Mouse (Mus musculus) lung, embryonic 16.5 days (tissue): ENCODE measurements at regions not wholly inside any gene's neighbourhood (a gene's known extent, or its start where the extent isn't known, plus 50 kb on each side); places are given as distances from the start of the nearest gene placed in this dataset.

Experiments used
- ATAC-seq: fragments of 200-750 bp; cut with Nextera tagmentation; 2 replicates; pipeline ENCODE4 v1.8.0; 2017; ENCODE audit warnings: low read depth, mild to moderate bottlenecking, moderate library complexity
- H3K27ac ChIP-seq: fragments of 300-500 bp; sonication (generic); 2 replicates; pipeline ENCODE4 v1.5.1; 2014; ENCODE audit warnings: mild to moderate bottlenecking, control low read depth, low read length
- H3K27me3 ChIP-seq: fragments of 300-500 bp; sonication (generic); 2 replicates; pipeline ENCODE4 v1.6.1; 2014; ENCODE audit warnings: low read depth, low read length, mixed read lengths; ENCODE audit not compliant: control insufficient read depth, insufficient read depth
- H3K36me3 ChIP-seq: fragments of 300-500 bp; sonication (generic); 2 replicates; pipeline ENCODE4 v1.6.1; 2014; ENCODE audit warnings: low read length; ENCODE audit not compliant: control insufficient read depth, insufficient read depth
- H3K4me1 ChIP-seq: fragments of 300-500 bp; sonication (generic); replicated peaks from 2 replicates; pipeline ENCODE4 v1.6.1; 2014; ENCODE audit warnings: low read length, mixed read lengths; ENCODE audit not compliant: control insufficient read depth, insufficient read depth
- H3K4me2 ChIP-seq: fragments of 300-500 bp; sonication (generic); 2 replicates; pipeline ENCODE4 v1.6.1; 2014; ENCODE audit warnings: low read depth, low read length, control low read depth
- H3K4me3 ChIP-seq: fragments of 300-500 bp; sonication (generic); 2 replicates; pipeline ENCODE4 v1.5.1; 2014; ENCODE audit warnings: mild to moderate bottlenecking, low read length, control low read depth
- H3K9ac ChIP-seq: fragments of 300-500 bp; sonication (generic); 2 replicates; pipeline ENCODE4 v1.6.1; 2014; ENCODE audit warnings: low read length, control low read depth
- H3K9me3 ChIP-seq: fragments of 300-500 bp; sonication (generic); 2 replicates; pipeline ENCODE4 v1.6.1; 2016; ENCODE audit warnings: low read length; ENCODE audit not compliant: control insufficient read depth
- WGBS: fragments of 180-500 bp; shearing (Covaris S2); extraction: QIAGEN DNeasy Blood & Tissue Kit; methylation state at CpG from one replicate; pipeline ENCODE4 v1.1.7; 2014; 5-methylcytosine and 5-hydroxymethylcytosine counted together

GRCm38 (mm10) chr2:159168553-159169064 lies 374.0 kb downstream of the Dhx35 start:
- peak; percentile 81 for ATAC-seq
- 56% methylated on average over 7 of the region's 7 CpGs for WGBS
- Histone ChIP-seq H3K9me3 (no peaks in the 10 kb centered on the region), H3K4me2 (no peak overlapping the region), H3K27ac (peak overlapping the region; percentile 49; the same call in 1 of the 2 replicates), H3K36me3 (no peaks in the 10 kb centered on the region), H3K4me3 (no peak overlapping the region), H3K27me3 (no peaks in the 10 kb centered on the region), H3K9ac (no peak overlapping the region), H3K4me1 (no peaks in the 10 kb centered on the region)

DNA sequence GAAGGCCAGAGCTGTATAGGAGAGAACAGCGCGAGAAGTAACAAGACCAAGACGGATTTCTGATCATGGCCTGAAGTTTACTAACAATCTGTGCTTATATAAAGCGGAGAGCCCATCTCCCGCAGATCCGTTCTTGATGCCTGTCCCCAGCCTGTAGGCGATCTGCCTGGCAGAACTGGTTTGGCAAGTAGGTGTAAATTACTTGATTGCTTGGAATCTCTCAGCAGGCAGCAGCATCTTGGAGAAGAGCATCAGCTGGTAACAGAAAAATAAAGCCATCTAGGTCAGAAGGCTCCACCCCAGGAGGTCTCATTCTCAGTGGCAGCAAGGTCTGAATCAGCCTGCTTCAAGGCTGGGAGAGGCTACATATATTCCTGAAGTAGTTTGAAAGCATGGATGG lies 401.5 kb downstream of the Dhx35 start:
- Histone ChIP-seq H3K9me3 (peaks cover 4% of the 10 kb centered on the region; the same call in 1 of the 2 replicates), H3K27me3 (no peaks in the 10 kb centered on the region), H3K4me3 (no peak overlapping the region), H3K27ac (no peak overlapping the region), H3K4me1 (no peaks in the 10 kb centered on the region), H3K36me3 (no peaks in the 10 kb centered on the region), H3K9ac (no peak overlapping the region), H3K4me2 (no peak overlapping the region)
- no peak for ATAC-seq
- WGBS, result 32% methylated on average over 7 of the region's 7 CpGs

- no peaks in the 10 kb centered on the region for H3K9me3 ChIP-seq
- ATAC-seq, result no peak
- no peaks in the 10 kb centered on the region for H3K36me3 ChIP-seq
- no peak overlapping the region for H3K4me3 ChIP-seq
- no peaks in the 10 kb centered on the region for H3K27me3 ChIP-seq
- WGBS, result 38% methylated on average over 2 of the region's 2 CpGs
- H3K9ac ChIP-seq, result no peak overlapping the region
- no peak overlapping the region for H3K27ac ChIP-seq
- H3K4me1 ChIP-seq, result no peaks in the 10 kb centered on the region
- H3K4me2 ChIP-seq, result no peak overlapping the region
These were observed 437.7 kb downstream of the Dhx35 start for GRCm38 (mm10) chr2:159232266-159232665.

- no peak overlapping the region for H3K4me3 ChIP-seq
- no peaks in the 10 kb centered on the region for H3K36me3 ChIP-seq
- no peaks in the 10 kb centered on the region for H3K27me3 ChIP-seq
- no peaks in the 10 kb centered on the region for H3K4me1 ChIP-seq
- H3K27ac ChIP-seq, result no peak overlapping the region
- ATAC-seq, result no peak
- H3K4me2 ChIP-seq, result no peak overlapping the region
- no peak overlapping the region for H3K9ac ChIP-seq
- 25% methylated on average over 6 of the region's 6 CpGs for WGBS
- H3K9me3 ChIP-seq, result no peaks in the 10 kb centered on the region
These were observed 440.4 kb downstream of the Dhx35 start for GRCm38 (mm10) chr2:159235000-159235399.

- 87% methylated on average over 6 of the region's 6 CpGs for WGBS
These were observed 455.5 kb downstream of the Dhx35 start for GRCm38 (mm10) chr2:159250065-159250464.

DNA sequence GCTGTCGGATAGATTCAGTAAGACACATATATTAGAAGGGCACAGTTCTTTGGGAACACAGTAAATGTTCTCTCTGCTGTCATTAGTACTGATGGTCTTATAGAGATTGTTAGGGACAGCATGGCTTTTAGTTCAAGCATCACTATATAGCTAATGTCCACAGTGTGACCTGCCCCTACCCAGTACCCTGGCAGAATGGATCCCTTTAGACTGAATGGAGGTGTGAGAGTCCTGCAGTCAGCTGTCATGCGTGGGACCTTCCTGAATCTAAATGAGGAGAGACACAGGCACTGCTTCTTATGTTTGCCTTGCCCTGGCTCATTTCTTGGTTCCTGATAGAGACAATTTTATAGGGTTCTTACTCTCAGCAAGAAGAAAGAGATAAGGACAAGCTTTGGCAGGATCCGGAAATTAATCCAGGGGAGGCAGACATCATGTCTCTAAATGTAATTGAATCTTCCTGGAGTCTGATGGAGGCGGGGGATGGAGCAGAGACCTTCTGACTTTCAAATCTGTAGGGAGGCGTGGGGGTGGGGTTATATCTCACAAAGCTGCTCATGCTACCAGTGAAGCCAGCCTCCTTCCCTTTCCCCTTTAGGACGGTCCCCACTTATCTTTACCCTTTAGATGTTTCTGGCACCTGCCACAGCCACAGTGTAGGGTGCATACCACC lies 456.5 kb downstream of the Dhx35 start:
- Histone ChIP-seq H3K9me3 (no peaks in the 10 kb centered on the region), H3K4me3 (no peak overlapping the region), H3K36me3 (no peaks in the 10 kb centered on the region), H3K4me2 (no peak overlapping the region), H3K9ac (no peak overlapping the region), H3K27me3 (no peaks in the 10 kb centered on the region), H3K4me1 (no peaks in the 10 kb centered on the region), H3K27ac (no peak overlapping the region)
- WGBS, result 58% methylated on average over 6 of the region's 6 CpGs
- no peak for ATAC-seq

More at GRCm38 (mm10) chr2:159250065-159250464, 455.5 kb downstream of the Dhx35 start:
- H3K36me3 ChIP-seq, result no peaks in the 10 kb centered on the region
- no peak for ATAC-seq
- no peaks in the 10 kb centered on the region for H3K27me3 ChIP-seq
- H3K9me3 ChIP-seq, result no peaks in the 10 kb centered on the region
- H3K27ac ChIP-seq, result no peak overlapping the region
- no peak overlapping the region for H3K9ac ChIP-seq
- H3K4me3 ChIP-seq, result no peak overlapping the region
- H3K4me2 ChIP-seq, result no peak overlapping the region
- H3K4me1 ChIP-seq, result no peaks in the 10 kb centered on the region

DNA sequence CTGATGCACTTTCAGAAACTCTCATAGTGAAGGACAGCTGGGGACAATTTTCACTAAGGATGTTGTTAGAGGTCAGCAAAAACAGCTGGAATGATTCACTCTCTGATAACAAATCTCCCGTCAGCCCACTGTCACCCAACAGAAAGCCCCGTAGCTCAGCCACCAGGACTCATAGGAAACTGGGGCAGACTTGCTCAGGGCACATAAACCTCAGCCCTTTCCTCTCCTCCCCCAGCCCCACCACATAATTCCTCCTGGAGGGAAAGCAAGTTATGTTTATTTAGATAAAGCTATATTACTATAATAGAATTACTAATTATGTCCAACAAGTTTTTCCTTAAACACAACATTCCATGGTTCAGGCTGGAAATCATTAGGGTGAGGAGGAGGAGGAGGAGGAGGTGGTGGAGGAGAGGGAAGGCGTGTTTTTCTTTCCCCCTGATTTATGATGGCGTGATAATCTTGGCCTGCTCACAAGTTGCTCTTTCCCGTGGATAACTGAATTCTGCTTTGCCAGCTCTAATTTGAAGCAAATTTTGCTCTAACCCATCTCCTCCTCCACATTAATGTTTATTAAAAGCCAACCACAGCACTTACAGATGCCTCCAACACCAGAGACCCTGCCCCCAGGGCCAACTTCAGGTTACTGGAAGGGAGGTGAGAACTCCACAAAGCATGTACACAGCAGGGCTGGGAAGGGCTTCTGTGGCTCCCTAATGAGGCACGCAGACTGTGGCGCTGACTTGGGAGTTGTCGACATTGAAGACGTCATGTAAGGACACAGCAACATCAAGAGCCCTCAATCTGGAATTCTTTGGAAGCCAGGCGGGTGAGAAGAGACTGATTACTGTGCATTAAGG lies 475.8 kb downstream of the Dhx35 start:
- H3K36me3 ChIP-seq, result no peaks in the 10 kb centered on the region
- peak; percentile 79 for ATAC-seq
- peaks cover 6% of the 10 kb centered on the region for H3K4me1 ChIP-seq
- no peaks in the 10 kb centered on the region for H3K9me3 ChIP-seq
- no peak overlapping the region for H3K9ac ChIP-seq
- H3K27me3 ChIP-seq, result no peaks in the 10 kb centered on the region
- H3K4me2 ChIP-seq, result no peak overlapping the region
- WGBS, result 40% methylated on average over 10 of the region's 10 CpGs
- no peak overlapping the region for H3K27ac ChIP-seq
- no peak overlapping the region for H3K4me3 ChIP-seq

GRCm38 (mm10) chr2:159278896-159279295 lies 484.3 kb downstream of the Dhx35 start:
- ATAC-seq, result no peak
- Histone ChIP-seq H3K4me2 (no peak overlapping the region), H3K4me1 (0 out of 2 replicates have a peak, but pooled peaks cover 2% of the 10 kb centered on the region), H3K27me3 (no peaks in the 10 kb centered on the region), H3K9ac (no peak overlapping the region), H3K27ac (no peak overlapping the region), H3K4me3 (no peak overlapping the region), H3K36me3 (no peaks in the 10 kb centered on the region), H3K9me3 (no peaks in the 10 kb centered on the region)
- 16% methylated on average over 2 of the region's 2 CpGs for WGBS

GRCm38 (mm10) chr2:159281558-159282320 lies 487.1 kb downstream of the Dhx35 start:
- Histone ChIP-seq H3K27me3 (no peaks in the 10 kb centered on the region), H3K4me1 (0 out of 2 replicates have a peak, but pooled peaks cover 5% of the 10 kb centered on the region), H3K9ac (no peak overlapping the region), H3K4me2 (no peak overlapping the region), H3K27ac (no peak overlapping the region), H3K4me3 (no peak overlapping the region), H3K9me3 (no peaks in the 10 kb centered on the region), H3K36me3 (no peaks in the 10 kb centered on the region)
- no peak for ATAC-seq
- WGBS, result 78% methylated on average over 8 of the region's 8 CpGs
